Mouse (Mus musculus) myocyte (in vitro differentiated cells): ENCODE results near the gene Rassf4. TPM values are rescaled to one million over a fixed set of nuclear protein-coding genes. Genes with fewer than 3 reads are reported as not detected.

Source experiments
- H3K27me3 ChIP-seq: one replicate; pipeline ENCODE4 v1.6.1; 2011; ENCODE audit not compliant: control insufficient read depth, insufficient read depth, insufficient read length
- H3K36me3 ChIP-seq: one replicate; pipeline ENCODE4 v1.6.1; 2011; ENCODE audit not compliant: control insufficient read depth, insufficient read depth
- H3K4me2 ChIP-seq: one replicate; pipeline ENCODE4 v1.6.1; 2011; ENCODE audit warnings: low read depth, control low read depth
- H3K4me3 ChIP-seq: one replicate; pipeline ENCODE4 v1.5.1; 2011; ENCODE audit warnings: mild to moderate bottlenecking, control low read depth, moderate library complexity
- H3K79me2 ChIP-seq: one replicate; pipeline ENCODE4 v1.6.1; 2011; ENCODE audit not compliant: control insufficient read depth, insufficient read depth
- H3ac ChIP-seq: one replicate; pipeline ENCODE4 v1.6.1; 2011; ENCODE audit not compliant: control insufficient read depth, insufficient read length
- CEBPB ChIP-seq: IDR thresholded peaks from 2 replicates; pipeline ENCODE4 v1.6.1; 2011; ENCODE audit warnings: mild to moderate bottlenecking, moderate library complexity; ENCODE audit not compliant: poor library complexity, insufficient read depth, severe bottlenecking
- E2F4 ChIP-seq: IDR thresholded peaks from one replicate; pipeline ENCODE4 v1.6.1; 2011; ENCODE audit warnings: mild to moderate bottlenecking, control low read depth, moderate library complexity; ENCODE audit not compliant: insufficient read depth
- MAX ChIP-seq: IDR thresholded peaks from one replicate; pipeline ENCODE4 v1.6.1; 2011; ENCODE audit warnings: low read depth, mild to moderate bottlenecking, control low read depth
- MYOD1 ChIP-seq, 3 experiments: IDR thresholded peaks; one replicate each; pipeline ENCODE4 v1.6.1; 2011; ENCODE audit warnings: control low read depth in 2 of 3, low read depth in 2 of 3, mild to moderate bottlenecking in 2 of 3, moderate library complexity in 1 of 3; ENCODE audit not compliant: insufficient read length in 2 of 3, control insufficient read depth in 1 of 3
- MYOG ChIP-seq, 3 experiments: IDR thresholded peaks; one replicate each; pipeline ENCODE4 v1.6.1; 2011; ENCODE audit warnings: control low read depth in 2 of 3, low read depth in 2 of 3, mild to moderate bottlenecking in 2 of 3; ENCODE audit not compliant: insufficient read length in 2 of 3, control insufficient read depth in 1 of 3, insufficient read depth in 1 of 3
- POLR2A ChIP-seq: IDR thresholded peaks from one replicate; pipeline ENCODE4 v1.6.1; 2011; ENCODE audit warnings: low read depth, mild to moderate bottlenecking, control low read depth, moderate library complexity; ENCODE audit not compliant: insufficient read length
- POLR2AphosphoS2 ChIP-seq: IDR thresholded peaks from one replicate; pipeline ENCODE4 v1.6.1; 2011; ENCODE audit warnings: low read depth, control low read depth; ENCODE audit not compliant: insufficient read length
- REST ChIP-seq: IDR thresholded peaks from one replicate; pipeline ENCODE4 v1.6.1; 2011; ENCODE audit warnings: mild to moderate bottlenecking, control low read depth, moderate library complexity; ENCODE audit not compliant: insufficient read depth, insufficient read length
- SRF ChIP-seq: IDR thresholded peaks from one replicate; pipeline ENCODE4 v1.6.1; 2011; ENCODE audit warnings: low read depth; ENCODE audit not compliant: control insufficient read depth, insufficient read length
- TCF12 ChIP-seq: IDR thresholded peaks from one replicate; pipeline ENCODE4 v1.6.1; 2011; ENCODE audit warnings: mild to moderate bottlenecking, control low read depth; ENCODE audit not compliant: poor library complexity, insufficient read depth, severe bottlenecking
- TCF3 ChIP-seq: IDR thresholded peaks from one replicate; pipeline ENCODE4 v1.6.1; 2011; ENCODE audit warnings: low read depth, control low read depth; ENCODE audit not compliant: insufficient read length
- USF1 ChIP-seq: IDR thresholded peaks from one replicate; pipeline ENCODE4 v1.6.1; 2011; ENCODE audit warnings: low read depth, mild to moderate bottlenecking, control low read depth, moderate library complexity
- polyA plus RNA-seq: library from polyadenylated mRNA; unstranded; fragments of >200 nt; fragmentation: generic; extraction: Trizol; gene quantifications from one replicate; pipeline ENCODE4 v1.2.1, GENCODE M21; 2012; ENCODE audit warnings: missing spikeins

The Rassf4 gene
- polyA plus RNA-seq, 1 experiment, result 0.86 TPM

GRCm38 (mm10) chr6:116712062-116712461 is 38.3 kb upstream of the Rassf4 start:
- H3K79me2 ChIP-seq, result no peaks in the 10 kb centered on the region
- no peaks in the 10 kb centered on the region for H3K27me3 ChIP-seq
- H3ac ChIP-seq, result no peak overlapping the region
- H3K4me3 ChIP-seq, result no peak overlapping the region
- TF ChIP-seq CEBPB (no peak), E2F4 (no peak), MYOG (IDR thresholded peaks at IDR 0.05; ENCODE audit: control insufficient read depth in 1 of 3, insufficient read depth in 1 of 3, insufficient read length in 2 of 3, low read depth in 2 of 3) (no peak), REST (no peak), SRF (no peak), TCF3 (no peak), MYOD1 (IDR thresholded peaks at IDR 0.05; ENCODE audit: control insufficient read depth in 1 of 3, insufficient read length in 2 of 3, low read depth in 2 of 3) (no peak), MAX (no peak), USF1 (no peak), POLR2A (no peak), POLR2AphosphoS2 (no peak), TCF12 (no peak)
- H3K4me2 ChIP-seq, result no peak overlapping the region
- H3K36me3 ChIP-seq, result no peaks in the 10 kb centered on the region

DNA sequence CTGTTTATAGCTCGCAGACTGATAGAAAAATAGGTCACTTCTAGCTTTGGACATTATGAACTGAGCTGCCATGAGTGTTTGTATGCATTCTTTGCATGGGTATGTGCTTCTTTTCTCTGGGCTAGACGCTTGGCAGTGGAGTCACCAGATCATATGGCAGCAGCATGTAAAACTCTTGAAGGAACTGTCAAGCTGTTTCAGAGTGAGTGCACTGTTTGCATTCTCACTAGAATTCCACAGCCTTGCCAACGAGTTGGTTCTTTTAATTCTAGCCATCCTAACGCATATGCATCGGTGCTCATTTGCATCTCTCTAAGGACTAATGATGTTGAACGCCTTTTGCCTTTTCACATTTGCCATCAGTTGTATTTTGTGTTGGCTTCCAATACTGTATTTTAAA is 30.6 kb upstream of the Rassf4 start:
- H3K79me2 ChIP-seq, result no peaks in the 10 kb centered on the region
- TF ChIP-seq REST (no peak), TCF12 (no peak), MYOD1 (IDR thresholded peaks at IDR 0.05; ENCODE audit: control insufficient read depth in 1 of 3, insufficient read length in 2 of 3, low read depth in 2 of 3) (no peak), POLR2AphosphoS2 (no peak), CEBPB (no peak), E2F4 (no peak), MAX (no peak), POLR2A (no peak), MYOG (IDR thresholded peaks at IDR 0.05; ENCODE audit: control insufficient read depth in 1 of 3, insufficient read depth in 1 of 3, insufficient read length in 2 of 3, low read depth in 2 of 3) (no peak), SRF (no peak), TCF3 (no peak), USF1 (no peak)
- H3K4me2 ChIP-seq, result no peak overlapping the region
- no peak overlapping the region for H3K4me3 ChIP-seq
- no peak overlapping the region for H3ac ChIP-seq
- H3K27me3 ChIP-seq, result no peaks in the 10 kb centered on the region
- no peaks in the 10 kb centered on the region for H3K36me3 ChIP-seq

GRCm38 (mm10) chr6:116700821-116701220 is 27.1 kb upstream of the Rassf4 start:
- no peak overlapping the region for H3K4me3 ChIP-seq
- no peak overlapping the region for H3K4me2 ChIP-seq
- no peaks in the 10 kb centered on the region for H3K36me3 ChIP-seq
- TF ChIP-seq POLR2A (no peak), CEBPB (no peak), MYOG (IDR thresholded peaks at IDR 0.05; ENCODE audit: control insufficient read depth in 1 of 3, insufficient read depth in 1 of 3, insufficient read length in 2 of 3, low read depth in 2 of 3) (no peak), E2F4 (no peak), MAX (no peak), TCF3 (no peak), REST (no peak), TCF12 (no peak), SRF (no peak), MYOD1 (IDR thresholded peaks at IDR 0.05; ENCODE audit: control insufficient read depth in 1 of 3, insufficient read length in 2 of 3, low read depth in 2 of 3) (no peak), USF1 (no peak)
- no peak overlapping the region for H3ac ChIP-seq
- H3K79me2 ChIP-seq, result no peaks in the 10 kb centered on the region
- H3K27me3 ChIP-seq, result no peaks in the 10 kb centered on the region

DNA sequence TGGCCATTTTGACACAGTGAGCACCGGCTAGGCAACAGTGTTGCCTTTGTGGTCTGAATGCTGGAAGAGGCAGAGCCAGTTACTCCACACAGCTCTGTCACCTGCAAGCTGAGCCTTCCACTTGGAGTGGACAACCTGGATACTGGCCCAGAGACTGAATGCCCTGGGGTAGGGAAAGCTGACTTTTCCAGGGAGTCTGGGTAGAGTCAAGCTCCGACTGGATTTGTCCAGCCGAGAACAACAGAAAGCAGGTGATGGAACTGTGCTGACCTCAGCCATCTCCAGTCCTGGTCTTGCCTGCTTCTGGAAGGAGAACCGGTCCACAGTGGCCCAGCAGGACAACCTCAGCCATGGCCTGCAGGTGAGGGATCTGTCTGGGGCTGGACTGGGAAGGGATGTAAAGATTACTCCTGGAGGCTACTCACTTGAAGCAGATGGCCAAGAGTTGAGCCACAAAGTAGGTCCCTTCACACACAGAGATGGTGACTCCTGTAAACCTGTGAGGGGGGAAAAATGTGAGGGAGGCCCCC is 24.2 kb upstream of the Rassf4 start:
- Histone ChIP-seq H3K36me3 (no peaks in the 10 kb centered on the region), H3K4me3 (no peak overlapping the region), H3K79me2 (no peaks in the 10 kb centered on the region), H3K27me3 (no peaks in the 10 kb centered on the region), H3ac (no peak overlapping the region), H3K4me2 (no peak overlapping the region)
- TF ChIP-seq MYOG (IDR thresholded peaks at IDR 0.05; ENCODE audit: control insufficient read depth in 1 of 3, insufficient read depth in 1 of 3, insufficient read length in 2 of 3, low read depth in 2 of 3), result no peak

DNA sequence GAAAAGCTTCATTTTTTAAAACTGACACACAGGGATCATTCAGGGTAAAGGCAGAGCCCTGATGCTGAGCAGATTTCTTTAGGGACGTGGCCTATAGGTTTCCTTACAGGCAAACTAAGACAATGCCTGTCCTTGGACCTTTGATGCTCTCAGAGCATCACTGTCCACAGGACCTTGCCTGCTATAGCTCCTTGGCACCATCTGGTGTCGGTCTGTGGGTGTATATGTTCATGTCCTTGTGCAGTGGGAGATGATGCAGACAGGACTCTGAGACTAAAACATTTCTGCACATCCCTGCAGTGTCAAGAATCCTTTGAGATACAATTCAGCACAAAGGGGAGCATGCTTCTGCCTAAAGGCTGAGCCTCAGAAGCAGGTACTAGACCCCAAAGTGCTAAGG is 23.7 kb upstream of the Rassf4 start:
- no peak overlapping the region for H3ac ChIP-seq
- no peaks in the 10 kb centered on the region for H3K79me2 ChIP-seq
- TF ChIP-seq TCF3 (no peak), MYOG (IDR thresholded peaks at IDR 0.05; ENCODE audit: control insufficient read depth in 1 of 3, insufficient read depth in 1 of 3, insufficient read length in 2 of 3, low read depth in 2 of 3) (no peak), MAX (no peak), POLR2AphosphoS2 (no peak), E2F4 (no peak), CEBPB (no peak), MYOD1 (IDR thresholded peaks at IDR 0.05; ENCODE audit: control insufficient read depth in 1 of 3, insufficient read length in 2 of 3, low read depth in 2 of 3) (no peak), POLR2A (no peak), USF1 (no peak), SRF (no peak)
- H3K36me3 ChIP-seq, result no peaks in the 10 kb centered on the region
- no peaks in the 10 kb centered on the region for H3K27me3 ChIP-seq
- H3K4me2 ChIP-seq, result no peak overlapping the region
- no peak overlapping the region for H3K4me3 ChIP-seq
